Mouse (Mus musculus): ENCODE results near the gene Dhx33.

Gene Dhx33

GRCm38 (mm10) chr11:71004316-71004773, at the start of gene Dhx33:
Dhx33 (minus strand) TSS chr11:71004437.
- peak; percentile 100 for DNase-seq (ENCODE audit: low read depth, low spot score)

GRCm38 (mm10) chr11:71052554-71052953, 48.3 kb upstream of the Dhx33 start:
- DNase-seq (ENCODE audit: low read depth, low spot score), result peak; percentile 71

GRCm38 (mm10) chr11:71039526-71040298, 35.5 kb upstream of the Dhx33 start:
- DNase-seq (ENCODE audit: low read depth, low spot score), result no peak

GRCm38 (mm10) chr11:71033163-71033761, 29.0 kb upstream of the Dhx33 start, which contains the start of gene 6330403K07Rik:
6330403K07Rik (minus strand) TSS chr11:71033513.
- peak; percentile 95 for DNase-seq (ENCODE audit: low read depth, low spot score)

DNA sequence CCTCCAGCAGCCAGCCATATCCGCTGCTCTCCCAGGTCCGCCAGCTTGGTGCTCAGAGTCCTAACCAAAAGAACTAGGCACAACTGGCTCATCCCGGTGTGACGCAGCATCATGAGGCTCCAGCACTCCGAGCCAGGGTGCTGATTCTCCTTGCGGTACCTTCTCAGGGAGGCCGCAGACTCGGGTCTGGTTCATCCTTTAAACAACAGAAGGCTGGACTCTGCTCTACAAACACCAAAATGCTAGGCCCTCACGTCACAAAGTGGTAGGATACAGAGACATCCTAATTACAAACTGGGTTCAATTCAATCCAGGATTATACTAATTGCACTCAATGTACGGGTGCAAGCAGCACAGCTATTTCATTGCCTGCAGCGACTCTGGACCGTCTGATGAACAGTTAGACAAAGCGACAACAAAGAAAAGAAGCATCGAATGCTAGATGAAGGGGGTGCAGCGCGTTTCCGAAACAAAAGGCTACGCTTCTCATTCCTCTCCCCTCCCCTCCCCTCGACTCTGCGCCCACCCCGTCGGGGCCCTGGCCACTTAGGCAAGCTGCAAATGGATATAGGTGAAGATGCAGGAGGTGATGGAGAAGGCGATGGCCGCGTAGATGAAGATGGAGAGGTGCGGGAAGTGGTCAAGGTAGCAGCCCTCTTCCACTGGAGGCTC, 28.4 kb upstream of the Dhx33 start:
- peak; percentile 77 for DNase-seq (ENCODE audit: low read depth, low spot score)

- no peak for DNase-seq (ENCODE audit: low read depth, low spot score)
Measured at GRCm38 (mm10) chr11:71032070-71032469, 27.8 kb upstream of the Dhx33 start.

- DNase-seq (ENCODE audit: low read depth, low spot score), result peak; percentile 23
Measured at GRCm38 (mm10) chr11:71029403-71030118, 25.3 kb upstream of the Dhx33 start.

GRCm38 (mm10) chr11:71028280-71028679, 24.0 kb upstream of the Dhx33 start:
- no peak for DNase-seq (ENCODE audit: low read depth, low spot score)

- peak; percentile 100 for DNase-seq (ENCODE audit: low read depth, low spot score)
Measured at GRCm38 (mm10) chr11:71019201-71020068, 15.2 kb upstream of the Dhx33 start, which contains the start of the genes Mis12 and Derl2. Mis12 (plus strand) TSS chr11:71019611. Derl2 (minus strand) TSS chr11:71019841.

DNA sequence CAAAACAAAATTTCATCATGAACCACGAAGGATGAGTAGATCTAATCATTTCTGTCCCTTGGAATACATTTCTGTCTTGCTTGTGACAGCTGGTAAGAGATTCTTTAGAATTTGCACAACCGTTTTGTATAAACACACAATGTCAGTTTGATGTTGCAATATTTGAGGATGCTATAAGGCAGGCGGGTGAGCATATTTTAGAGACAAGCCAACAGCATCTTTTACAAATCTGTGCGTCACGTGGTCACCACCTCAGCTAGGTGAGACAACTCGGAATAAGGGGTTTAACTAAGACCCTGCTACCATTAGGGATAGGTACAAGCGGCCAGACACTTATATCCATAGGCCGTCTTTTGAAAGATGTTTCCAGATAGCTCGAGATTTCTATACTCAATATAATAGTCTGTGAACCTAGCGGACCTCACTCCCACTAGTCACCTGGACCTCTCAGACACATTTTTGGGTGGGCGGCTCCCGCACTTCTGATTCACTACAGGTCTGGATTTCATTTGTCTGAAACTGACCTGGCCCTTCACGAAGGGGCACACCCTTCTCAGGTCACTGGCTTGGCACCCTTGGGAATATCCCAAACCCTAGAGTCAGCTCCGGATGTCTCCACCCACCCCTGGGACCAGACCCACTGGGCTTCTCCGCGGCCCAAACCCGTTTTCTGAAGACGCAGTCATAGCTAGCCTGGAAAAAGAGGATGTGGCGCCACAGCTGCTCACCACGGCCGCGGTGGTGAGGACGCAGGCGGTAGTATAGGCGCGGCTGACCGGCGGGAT, 14.4 kb upstream of the Dhx33 start:
- no peak for DNase-seq (ENCODE audit: low read depth, low spot score)

- DNase-seq (ENCODE audit: low read depth, low spot score), result no peak
Measured at GRCm38 (mm10) chr11:71017051-71017450, 12.8 kb upstream of the Dhx33 start.

DNA sequence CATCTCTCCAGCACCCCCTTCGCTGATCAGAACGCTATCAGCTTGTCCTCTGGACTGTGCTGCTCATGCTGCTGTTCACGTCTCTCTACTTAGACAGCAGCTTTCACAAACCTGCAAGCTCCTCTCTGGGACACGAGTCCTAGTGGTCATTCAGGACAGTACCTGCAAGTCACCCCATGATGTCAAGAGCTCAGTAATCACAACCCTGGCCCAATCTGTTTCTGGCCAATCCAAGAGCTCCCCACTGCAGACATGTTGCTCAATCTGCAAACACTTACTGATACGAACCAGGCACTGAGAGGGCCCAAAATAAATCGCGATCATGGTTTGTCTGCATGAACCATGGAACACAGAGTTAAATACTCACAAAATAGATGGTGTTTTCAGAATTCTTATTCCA, 8.5 kb upstream of the Dhx33 start:
- no peak for DNase-seq (ENCODE audit: low read depth, low spot score)

- DNase-seq (ENCODE audit: low read depth, low spot score), result no peak
Measured at GRCm38 (mm10) chr11:71008321-71008720, 4.1 kb upstream of the Dhx33 start.

GRCm38 (mm10) chr11:71007831-71008230, 3.6 kb upstream of the Dhx33 start:
- no peak for DNase-seq (ENCODE audit: low read depth, low spot score)

DNA sequence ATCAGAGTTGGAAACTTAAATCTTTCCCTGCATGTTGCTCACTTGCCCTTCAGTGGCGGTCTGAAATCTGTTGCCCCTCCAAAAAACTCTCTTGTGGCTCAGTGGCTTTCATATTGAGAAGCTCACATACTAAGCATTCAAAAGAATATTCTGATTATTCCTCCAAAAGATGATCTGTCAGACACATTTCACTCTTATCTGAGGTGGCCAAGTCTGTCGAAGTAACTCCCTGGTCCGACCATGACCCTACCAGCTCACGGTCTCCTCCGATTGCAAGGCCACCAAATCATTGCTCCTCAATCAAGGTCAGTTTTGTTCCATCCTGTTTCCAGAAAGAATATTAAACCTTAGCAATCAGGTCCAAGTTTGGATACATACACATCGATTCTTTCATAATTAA, 2.8 kb upstream of the Dhx33 start:
- DNase-seq (ENCODE audit: low read depth, low spot score), result no peak

- peak; percentile 31 for DNase-seq (ENCODE audit: low read depth, low spot score)
Measured at GRCm38 (mm10) chr11:71005046-71005445, 809 bp upstream of the Dhx33 start.

- DNase-seq (ENCODE audit: low read depth, low spot score), result peak; percentile 31
Measured at GRCm38 (mm10) chr11:71003611-71004315, 474 bp downstream of the Dhx33 start.

- DNase-seq (ENCODE audit: low read depth, low spot score), result peak; percentile 65
Measured at GRCm38 (mm10) chr11:71001167-71001566, 3.1 kb downstream of the Dhx33 start.

GRCm38 (mm10) chr11:70982557-70983228, 21.5 kb downstream of the Dhx33 start, which contains the start of gene C1qbp:
C1qbp (minus strand) TSS chr11:70983026.
- DNase-seq (ENCODE audit: low read depth, low spot score), result peak; percentile 97
